Mouse (Mus musculus): ENCODE measurements at regions not wholly inside any gene's neighbourhood (a gene's known extent, or its start where the extent isn't known, plus 50 kb on each side); places are given as distances from the start of the nearest gene placed in this dataset.
"Not testable (repeated sequence)": the region's sequence is repeated elsewhere in the genome, so short reads cannot be mapped to it uniquely, and the experiment has no call there.

DNA sequence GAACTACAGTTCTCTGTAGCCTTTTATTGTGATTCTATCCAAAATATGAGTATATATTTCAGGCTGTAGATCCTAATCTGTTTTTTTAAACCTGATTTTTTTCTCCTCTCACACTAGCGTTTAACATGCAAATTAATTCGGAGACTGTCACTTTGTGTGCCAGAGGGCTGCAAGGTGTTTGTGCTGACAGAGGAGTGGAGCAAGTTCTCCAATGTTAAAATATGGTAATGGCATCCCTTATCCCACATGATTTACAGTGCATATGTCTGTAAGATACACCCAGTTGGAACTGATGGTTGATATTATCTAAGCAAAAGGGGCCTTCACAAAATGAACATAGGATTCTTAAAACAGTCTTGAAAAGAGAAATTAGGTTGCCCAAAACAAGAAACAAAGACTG is 90.1 kb upstream of the Hdac2 start:
- DNase-seq (ENCODE audit: low spot score) = no peak

DNA sequence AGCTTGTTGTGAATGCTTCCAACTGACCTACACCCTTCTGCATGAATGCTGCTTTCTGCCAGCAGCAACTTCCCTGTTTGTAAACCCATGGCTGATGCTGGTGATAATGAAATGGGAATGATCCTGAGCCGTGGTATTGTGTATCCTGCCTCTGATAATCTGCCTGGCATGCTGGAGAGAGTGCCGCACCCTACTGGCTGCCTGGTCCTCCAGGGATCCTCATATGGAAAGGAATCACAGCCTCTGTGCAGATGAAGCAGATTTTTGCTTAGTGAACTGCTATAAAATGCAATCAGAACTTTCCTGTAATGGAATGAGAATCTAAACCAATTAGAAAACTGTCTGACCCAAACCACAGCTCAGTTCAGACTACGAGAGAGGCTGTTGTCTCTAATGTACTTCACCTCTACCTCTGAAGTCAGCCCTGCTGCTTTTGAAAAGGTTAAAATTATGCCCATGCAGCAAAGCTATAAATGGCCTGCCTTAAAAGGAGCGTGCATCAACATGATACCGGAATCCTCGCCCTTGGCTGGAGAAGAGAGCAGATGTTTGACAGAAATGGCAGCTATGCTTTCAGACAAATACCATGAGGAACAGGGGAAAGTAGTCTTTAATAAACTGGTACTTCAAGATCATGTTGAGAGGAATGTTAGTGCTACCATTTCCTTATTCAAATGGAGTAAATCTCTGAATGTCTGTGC is 76.3 kb upstream of the Hdac2 start:
- DNase-seq (ENCODE audit: low spot score) = peak; percentile 1

DNA sequence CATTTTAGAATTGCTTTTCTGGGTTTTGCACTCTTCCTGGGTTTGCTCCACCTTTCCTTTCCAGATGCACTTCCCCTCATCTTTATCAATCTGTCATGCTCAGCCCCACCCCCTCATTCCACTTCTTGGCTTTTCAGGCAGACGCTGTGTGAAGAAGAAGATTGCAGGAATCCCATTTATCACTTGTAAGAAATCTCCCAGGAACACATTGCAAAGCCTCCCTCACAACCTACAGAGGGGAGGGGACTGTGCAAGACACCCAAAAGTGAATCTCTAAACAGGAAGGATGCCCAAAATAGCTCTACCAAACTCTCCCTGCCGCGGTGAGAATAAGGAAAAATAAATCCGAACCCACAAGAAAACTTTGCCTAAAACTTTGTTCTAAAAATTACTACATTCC is 65.5 kb upstream of the Hdac2 start:
- no peak for DNase-seq (ENCODE audit: low spot score)

- DNase-seq (ENCODE audit: low spot score) = not testable (repeated sequence)
Measured at GRCm38 (mm10) chr10:36918037-36918436, 56.3 kb upstream of the Hdac2 start.

DNA sequence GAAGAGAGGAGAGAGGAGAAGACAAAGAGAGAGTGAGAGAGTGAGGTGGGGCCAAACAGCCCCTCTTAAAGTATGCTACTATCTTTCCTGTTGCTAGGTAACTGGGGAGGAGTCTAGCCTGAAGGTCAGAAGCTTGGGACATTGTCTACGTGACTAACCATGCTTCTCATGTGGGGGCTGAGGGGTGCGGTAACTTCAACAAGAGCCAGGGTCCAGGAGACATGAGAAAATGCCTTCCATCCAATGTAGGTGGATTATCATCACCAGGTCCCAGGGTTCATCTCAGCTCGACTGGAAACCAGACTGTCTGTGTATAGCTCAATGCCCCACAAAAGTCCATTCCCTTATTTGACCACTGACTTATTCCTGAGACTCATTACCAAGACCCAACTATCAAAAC is 50.6 kb upstream of the Hdac2 start:
- DNase-seq (ENCODE audit: low spot score) = no peak

DNA sequence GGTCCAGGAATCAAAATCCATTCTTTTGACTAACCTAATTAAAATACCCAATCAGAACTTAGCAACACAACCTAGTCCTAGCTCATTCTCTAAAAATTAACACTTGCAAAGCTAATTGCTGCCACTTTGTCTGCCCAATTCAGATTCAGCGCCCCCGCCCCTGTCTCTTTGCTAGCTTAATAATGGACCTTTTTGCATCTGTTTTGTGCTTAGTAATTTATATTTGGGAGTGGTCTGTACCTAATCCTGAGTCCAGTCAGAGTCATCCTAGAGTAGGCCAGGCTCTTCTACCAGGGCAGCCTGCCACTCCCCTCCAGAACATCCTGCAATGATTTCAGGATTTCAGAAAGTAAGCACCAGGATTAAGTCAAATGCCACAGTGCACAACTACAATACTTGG is 50.2 kb upstream of the Hdac2 start:
- DNase-seq (ENCODE audit: low spot score) = no peak

All from heart, adult 8-10 months (tissue).